Mouse (Mus musculus) limb, embryonic 14.5 days (tissue): ENCODE measurements around the gene Ttc30b. TPM values are rescaled to one million over a fixed set of nuclear protein-coding genes. Genes with fewer than 3 reads are reported as not detected.

Experiments
- ATAC-seq: fragments of 200-750 bp; cut with Nextera tagmentation; 2 replicates; pipeline ENCODE4 v1.8.0; 2017; ENCODE audit warnings: low read depth, moderate number of reproducible peaks, moderate TSS enrichment; ENCODE audit not compliant: low FRiP score
- DNase-seq: peaks from one replicate; pipeline ENCODE4 v3.0.0-alpha.2; 2015; ENCODE audit warnings: low spot score
- H3K27ac ChIP-seq: fragments of 300-500 bp; sonication (generic); replicated peaks from 2 replicates; pipeline ENCODE4 v1.5.1; 2014; ENCODE audit warnings: low read depth, mild to moderate bottlenecking, low read length, moderate library complexity, mixed read lengths
- H3K27me3 ChIP-seq: fragments of 300-500 bp; sonication (generic); 2 replicates; pipeline ENCODE4 v1.6.1; 2014; ENCODE audit warnings: low read length, mixed read lengths; ENCODE audit not compliant: control insufficient read depth, insufficient read depth
- H3K36me3 ChIP-seq: fragments of 300-500 bp; sonication (generic); 2 replicates; pipeline ENCODE4 v1.6.1; 2014; ENCODE audit warnings: mild to moderate bottlenecking, low read length, moderate library complexity, mixed read lengths; ENCODE audit not compliant: control insufficient read depth, insufficient read depth
- H3K4me1 ChIP-seq: fragments of 300-500 bp; sonication (generic); 2 replicates; pipeline ENCODE4 v1.6.1; 2014; ENCODE audit warnings: antibody characterized with exemption, low read length, mixed read lengths; ENCODE audit not compliant: control insufficient read depth, insufficient read depth
- H3K4me2 ChIP-seq: fragments of 300-500 bp; sonication (generic); replicated peaks from 2 replicates; pipeline ENCODE4 v1.6.1; 2014; ENCODE audit warnings: low read depth, mild to moderate bottlenecking, low read length, moderate library complexity; ENCODE audit not compliant: severe bottlenecking
- H3K4me3 ChIP-seq: fragments of 300-500 bp; sonication (generic); replicated peaks from 2 replicates; pipeline ENCODE4 v1.5.1; 2014; ENCODE audit warnings: low read length
- H3K9ac ChIP-seq: fragments of 300-500 bp; sonication (generic); 2 replicates; pipeline ENCODE4 v1.6.1; 2014; ENCODE audit warnings: mild to moderate bottlenecking, low read depth, low read length, moderate library complexity; ENCODE audit not compliant: severe bottlenecking
- H3K9me3 ChIP-seq: fragments of 300-500 bp; sonication (generic); 2 replicates; pipeline ENCODE4 v1.6.1; 2016; ENCODE audit warnings: low read length; ENCODE audit not compliant: control insufficient read depth
- POLR2A ChIP-seq: fragments of 200-500 bp; IDR thresholded peaks from 2 replicates; pipeline ENCODE4 v1.8.0; 2012; ENCODE audit warnings: inconsistent platforms, mild to moderate bottlenecking, moderate library complexity, borderline replicate concordance; ENCODE audit not compliant: insufficient read depth, insufficient read length; ENCODE audit errors: extremely low read depth
- WGBS: fragments of 180-500 bp; shearing (Covaris S2); extraction: QIAGEN DNeasy Blood & Tissue Kit; methylation state at CpG from one replicate; pipeline ENCODE4 v1.1.7; 2014; 5-methylcytosine and 5-hydroxymethylcytosine counted together
- polyA plus RNA-seq, 2 experiments: library from polyadenylated mRNA; depleted of rRNA in 1 of 2; stranded (reverse) in 1 of 2; unstranded in 1 of 2; fragments of >200 nt; fragmentation: Nextera tagmentation in 1 of 2; extraction: Ambion mirVana in 1 of 2; gene quantifications; 2 replicates each; pipeline versions ENCODE4 v1.2.1 to v1.2.3; 2012 to 2014

The Ttc30b gene
- polyA plus RNA-seq, 2 experiments = 7.8 to 10.8 TPM

GRCm38 (mm10) chr2:75929786-75930444, 8.5 kb downstream of the Ttc30b start:
- DNase-seq (no peak), ATAC-seq (no peak)
- no peaks in the 10 kb centered on the region for H3K9me3 ChIP-seq
- peaks cover 7% of the 10 kb centered on the region; the same call in 1 of the 2 replicates for H3K4me1 ChIP-seq
- WGBS = 84% methylated on average over 6 of the region's 6 CpGs
- no peak for TF ChIP-seq POLR2A
- H3K27ac ChIP-seq = no peak overlapping the region
- no peak overlapping the region for H3K4me2 ChIP-seq
- H3K9ac ChIP-seq = no peak overlapping the region
- peaks cover 14% of the 10 kb centered on the region for H3K36me3 ChIP-seq
- H3K27me3 ChIP-seq = no peaks in the 10 kb centered on the region
- no peak overlapping the region for H3K4me3 ChIP-seq

- WGBS = 93% methylated on average over 2 of the region's 2 CpGs
- H3K27me3 ChIP-seq = no peaks in the 10 kb centered on the region
- H3K27ac ChIP-seq = no peak overlapping the region
- H3K9me3 ChIP-seq = no peaks in the 10 kb centered on the region
- no peak overlapping the region for H3K4me2 ChIP-seq
- ATAC-seq (no peak), DNase-seq (no peak)
- H3K9ac ChIP-seq = no peak overlapping the region
- peaks cover 7% of the 10 kb centered on the region; the same call in 1 of the 2 replicates for H3K4me1 ChIP-seq
- no peak for TF ChIP-seq POLR2A
- H3K36me3 ChIP-seq = peaks cover 14% of the 10 kb centered on the region
- no peak overlapping the region for H3K4me3 ChIP-seq
Measured at GRCm38 (mm10) chr2:75929141-75929540, 9.2 kb downstream of the Ttc30b start.

- Histone ChIP-seq H3K27ac (no peak overlapping the region), H3K4me2 (no peak overlapping the region), H3K4me3 (no peak overlapping the region), H3K9me3 (no peaks in the 10 kb centered on the region), H3K4me1 (0 out of 2 replicates have a peak, but pooled peaks cover 2% of the 10 kb centered on the region), H3K9ac (no peak overlapping the region), H3K27me3 (no peaks in the 10 kb centered on the region), H3K36me3 (peaks cover 18% of the 10 kb centered on the region)
- 89% methylated on average over 3 of the region's 3 CpGs for WGBS
- DNase-seq = no peak
- no peak for ATAC-seq
- TF ChIP-seq POLR2A = no peak
Measured at GRCm38 (mm10) chr2:75928011-75928410, 10.4 kb downstream of the Ttc30b start.

- Histone ChIP-seq H3K4me2 (no peak overlapping the region), H3K9ac (no peak overlapping the region), H3K4me3 (no peak overlapping the region), H3K9me3 (no peaks in the 10 kb centered on the region), H3K4me1 (no peaks in the 10 kb centered on the region), H3K36me3 (peaks cover 18% of the 10 kb centered on the region), H3K27me3 (no peaks in the 10 kb centered on the region), H3K27ac (no peak overlapping the region)
- DNase-seq (no peak), ATAC-seq (no peak)
- 69% methylated on average over 5 of the region's 5 CpGs for WGBS
- no peak for TF ChIP-seq POLR2A
Measured at GRCm38 (mm10) chr2:75926061-75926460, 12.3 kb downstream of the Ttc30b start.

- TF ChIP-seq POLR2A = no peak
- Histone ChIP-seq H3K27ac (no peak overlapping the region), H3K4me3 (no peak overlapping the region), H3K9me3 (no peaks in the 10 kb centered on the region), H3K27me3 (no peaks in the 10 kb centered on the region), H3K9ac (no peak overlapping the region), H3K4me1 (no peaks in the 10 kb centered on the region), H3K4me2 (no peak overlapping the region), H3K36me3 (peaks cover 15% of the 10 kb centered on the region)
- ATAC-seq (no peak), DNase-seq (no peak)
- 70% methylated on average over 4 of the region's 4 CpGs for WGBS
Measured at GRCm38 (mm10) chr2:75923807-75924340, 14.5 kb downstream of the Ttc30b start.

- 92% methylated on average over 3 of the region's 3 CpGs for WGBS
- no peak for ATAC-seq
Measured at GRCm38 (mm10) chr2:75915040-75915439, 23.3 kb downstream of the Ttc30b start.

More at GRCm38 (mm10) chr2:75915040-75915439, 23.3 kb downstream of the Ttc30b start:
- Histone ChIP-seq H3K27me3 (no peaks in the 10 kb centered on the region), H3K36me3 (peaks cover 22% of the 10 kb centered on the region), H3K9ac (no peak overlapping the region), H3K4me3 (no peak overlapping the region), H3K4me1 (no peaks in the 10 kb centered on the region), H3K4me2 (no peak overlapping the region), H3K9me3 (no peaks in the 10 kb centered on the region), H3K27ac (no peak overlapping the region)
- TF ChIP-seq POLR2A = no peak
- DNase-seq = no peak
